Mouse (Mus musculus): ENCODE measurements around the gene Tenm3. TPM values are rescaled to one million over a fixed set of nuclear protein-coding genes. Genes with fewer than 3 reads are reported as not detected.

Tenm3 gene
- polyA plus RNA-seq, 1 experiment from 2014 or later = 48.6 TPM

DNA sequence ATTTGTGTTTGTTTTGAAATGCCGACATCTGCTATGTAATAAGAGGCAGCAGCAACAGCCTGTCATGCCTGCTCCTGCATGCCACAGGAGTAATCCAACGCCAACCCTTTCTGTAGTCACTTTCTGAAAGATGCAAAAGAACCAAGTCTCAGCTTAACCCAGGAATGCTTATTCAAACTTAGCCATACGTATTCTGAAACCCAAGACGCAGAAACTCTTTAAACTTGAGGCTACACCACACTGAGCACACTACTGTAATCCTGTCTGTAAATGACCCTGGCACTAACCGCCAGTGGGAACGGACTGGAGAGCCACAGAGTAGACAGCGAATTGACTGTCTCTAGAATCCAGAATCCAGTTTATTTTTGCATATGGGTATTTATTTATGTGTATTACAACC lies 354.9 kb downstream of the Tenm3 start:
- Histone ChIP-seq H3K4me1 (ENCODE audit: control insufficient read depth, insufficient read depth, low read length) (peaks cover 9% of the 10 kb centered on the region; the same call in 1 of the 2 replicates), H3K27ac (replicated peaks; ENCODE audit: low read depth, low read length) (peak overlapping the region; percentile 28; the same call in 1 of the 2 replicates), H3K36me3 (ENCODE audit: control insufficient read depth, insufficient read depth, low read length) (no peaks in the 10 kb centered on the region), H3K27me3 (replicated peaks; ENCODE audit: control insufficient read depth, insufficient read depth, low read length) (no peaks in the 10 kb centered on the region), H3K9ac (ENCODE audit: low read depth, low read length) (no peak overlapping the region), H3K4me2 (ENCODE audit: low read depth, low read length) (0 out of 2 replicates have a peak overlapping the region, but pooled peaks have one; percentile 31), H3K9me3 (ENCODE audit: control insufficient read depth, low read length) (no peaks in the 10 kb centered on the region), H3K4me3 (ENCODE audit: low read depth, low read length) (no peak overlapping the region)
- WGBS = 36% methylated on average over 7 of the region's 7 CpGs
- peak; percentile 85 for DNase-seq (ENCODE audit: low spot score)
- peak; percentile 88 for ATAC-seq (ENCODE audit: low read depth)

DNA sequence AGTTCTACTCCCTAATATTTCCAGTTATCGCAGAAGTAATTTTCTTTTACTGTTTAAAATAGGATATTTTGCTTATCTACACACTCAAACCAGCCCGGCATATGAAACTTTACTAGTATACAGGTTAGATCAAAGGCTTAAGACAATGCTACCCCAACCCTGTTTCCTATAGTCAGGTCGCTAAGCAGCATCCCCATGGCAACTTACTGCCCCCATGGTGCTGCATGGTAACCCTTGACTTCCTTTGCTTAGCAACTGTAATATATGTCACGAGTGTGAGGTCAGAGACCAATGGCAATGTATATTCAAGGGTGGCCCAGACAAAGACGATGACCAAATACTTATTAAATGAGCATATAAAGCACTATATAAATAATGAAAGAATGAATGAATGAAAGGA lies 359.6 kb downstream of the Tenm3 start:
- ATAC-seq (ENCODE audit: low read depth) (no peak), DNase-seq (ENCODE audit: low spot score) (no peak)
- Histone ChIP-seq H3K27ac (replicated peaks; ENCODE audit: low read depth, low read length) (no peak overlapping the region), H3K9me3 (ENCODE audit: control insufficient read depth, low read length) (no peaks in the 10 kb centered on the region), H3K36me3 (ENCODE audit: control insufficient read depth, insufficient read depth, low read length) (0 out of 2 replicates have a peak, but pooled peaks cover 6% of the 10 kb centered on the region), H3K27me3 (replicated peaks; ENCODE audit: control insufficient read depth, insufficient read depth, low read length) (no peaks in the 10 kb centered on the region), H3K9ac (ENCODE audit: low read depth, low read length) (no peak overlapping the region), H3K4me3 (ENCODE audit: low read depth, low read length) (no peak overlapping the region), H3K4me2 (ENCODE audit: low read depth, low read length) (no peak overlapping the region), H3K4me1 (ENCODE audit: control insufficient read depth, insufficient read depth, low read length) (peaks cover 14% of the 10 kb centered on the region)
- WGBS = 86% methylated on average over 5 of the region's 5 CpGs

DNA sequence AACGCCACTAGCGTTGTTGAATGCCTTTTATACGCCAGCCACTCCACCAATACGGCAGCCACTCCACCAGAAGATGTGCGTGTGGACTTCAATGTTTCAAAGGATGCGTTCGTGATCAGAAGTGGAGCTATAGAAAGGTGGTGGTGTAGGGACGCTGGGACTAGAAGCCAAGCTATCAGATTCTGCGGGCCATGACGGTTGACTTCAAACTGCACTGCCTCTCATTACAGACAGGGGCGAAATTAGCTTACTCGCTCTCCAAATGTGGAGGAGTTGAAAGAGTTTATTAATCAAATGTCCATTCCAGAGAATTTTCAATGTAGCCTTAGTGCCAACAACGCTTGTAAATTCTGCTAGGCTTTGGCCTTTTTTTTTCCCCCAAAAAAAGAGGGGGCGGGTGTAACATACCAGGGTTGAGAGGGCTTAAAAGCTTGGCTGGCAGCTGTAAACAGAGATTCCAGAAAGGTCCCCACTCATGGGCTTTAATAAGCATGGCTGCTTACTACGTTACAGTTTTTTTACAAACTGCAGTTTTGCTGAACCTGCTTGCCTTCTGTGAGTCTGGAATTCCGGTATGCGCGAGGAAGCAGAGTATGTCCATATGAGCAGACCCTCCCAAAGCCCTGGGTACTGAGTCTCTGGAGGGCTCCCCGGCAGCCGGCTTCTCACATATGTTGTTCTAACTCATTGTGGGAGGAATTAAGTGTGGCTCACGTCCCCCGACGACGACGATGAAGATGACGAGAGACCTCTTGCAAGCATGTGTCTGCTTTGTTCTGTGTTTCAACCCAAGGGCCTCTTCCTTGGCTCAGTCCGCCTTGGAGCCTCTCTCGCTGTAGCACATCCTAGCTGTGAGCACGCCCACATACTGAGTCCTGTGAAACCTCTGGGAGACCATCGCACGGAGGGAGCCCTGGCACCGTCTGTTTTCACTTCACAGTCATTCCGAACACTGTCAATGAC lies 361.8 kb downstream of the Tenm3 start:
- 0 out of 2 replicates have a peak, but pooled peaks cover 6% of the 10 kb centered on the region for H3K36me3 ChIP-seq (ENCODE audit: control insufficient read depth, insufficient read depth, low read length)
- H3K4me1 ChIP-seq (ENCODE audit: control insufficient read depth, insufficient read depth, low read length) = peaks cover 11% of the 10 kb centered on the region
- ATAC-seq (ENCODE audit: low read depth) = peak; percentile 87
- H3K9ac ChIP-seq (ENCODE audit: low read depth, low read length) = no peak overlapping the region; the same call in 1 of the 2 replicates
- no peaks in the 10 kb centered on the region for H3K9me3 ChIP-seq (ENCODE audit: control insufficient read depth, low read length)
- 46% methylated on average over 33 of the region's 33 CpGs for WGBS
- H3K27me3 ChIP-seq (replicated peaks; ENCODE audit: control insufficient read depth, insufficient read depth, low read length) = no peaks in the 10 kb centered on the region
- H3K27ac ChIP-seq (replicated peaks; ENCODE audit: low read depth, low read length) = peak overlapping the region; percentile 80
- DNase-seq (ENCODE audit: low spot score) = peak; percentile 91
- no peak overlapping the region; the same call in 1 of the 2 replicates for H3K4me3 ChIP-seq (ENCODE audit: low read depth, low read length)
- H3K4me2 ChIP-seq (ENCODE audit: low read depth, low read length) = peak overlapping the region; percentile 35

GRCm38 (mm10) chr8:48477371-48477935 lies 366.3 kb downstream of the Tenm3 start:
- 79% methylated on average over 8 of the region's 8 CpGs for WGBS

GRCm38 (mm10) chr8:48476896-48477295 lies 366.9 kb downstream of the Tenm3 start:
- no peak for ATAC-seq (ENCODE audit: low read depth)
- Histone ChIP-seq H3K4me2 (ENCODE audit: low read depth, low read length) (no peak overlapping the region), H3K4me3 (ENCODE audit: low read depth, low read length) (no peak overlapping the region), H3K27me3 (replicated peaks; ENCODE audit: control insufficient read depth, insufficient read depth, low read length) (no peaks in the 10 kb centered on the region), H3K36me3 (ENCODE audit: control insufficient read depth, insufficient read depth, low read length) (0 out of 2 replicates have a peak, but pooled peaks cover 6% of the 10 kb centered on the region), H3K9me3 (ENCODE audit: control insufficient read depth, low read length) (no peaks in the 10 kb centered on the region), H3K4me1 (ENCODE audit: control insufficient read depth, insufficient read depth, low read length) (peaks cover 9% of the 10 kb centered on the region; the same call in 1 of the 2 replicates), H3K27ac (replicated peaks; ENCODE audit: low read depth, low read length) (no peak overlapping the region), H3K9ac (ENCODE audit: low read depth, low read length) (no peak overlapping the region)
- no peak for DNase-seq (ENCODE audit: low spot score)
- WGBS = 63% methylated on average over 1 of the region's 1 CpGs

More at GRCm38 (mm10) chr8:48477371-48477935, 366.3 kb downstream of the Tenm3 start:
- H3K4me3 ChIP-seq (ENCODE audit: low read depth, low read length) = no peak overlapping the region
- no peak overlapping the region for H3K27ac ChIP-seq (replicated peaks; ENCODE audit: low read depth, low read length)
- ATAC-seq (ENCODE audit: low read depth) (no peak), DNase-seq (ENCODE audit: low spot score) (no peak)
- H3K27me3 ChIP-seq (replicated peaks; ENCODE audit: control insufficient read depth, insufficient read depth, low read length) = no peaks in the 10 kb centered on the region
- H3K9ac ChIP-seq (ENCODE audit: low read depth, low read length) = no peak overlapping the region
- no peaks in the 10 kb centered on the region for H3K9me3 ChIP-seq (ENCODE audit: control insufficient read depth, low read length)
- H3K36me3 ChIP-seq (ENCODE audit: control insufficient read depth, insufficient read depth, low read length) = 0 out of 2 replicates have a peak, but pooled peaks cover 6% of the 10 kb centered on the region
- H3K4me2 ChIP-seq (ENCODE audit: low read depth, low read length) = no peak overlapping the region
- H3K4me1 ChIP-seq (ENCODE audit: control insufficient read depth, insufficient read depth, low read length) = peaks cover 14% of the 10 kb centered on the region

DNA sequence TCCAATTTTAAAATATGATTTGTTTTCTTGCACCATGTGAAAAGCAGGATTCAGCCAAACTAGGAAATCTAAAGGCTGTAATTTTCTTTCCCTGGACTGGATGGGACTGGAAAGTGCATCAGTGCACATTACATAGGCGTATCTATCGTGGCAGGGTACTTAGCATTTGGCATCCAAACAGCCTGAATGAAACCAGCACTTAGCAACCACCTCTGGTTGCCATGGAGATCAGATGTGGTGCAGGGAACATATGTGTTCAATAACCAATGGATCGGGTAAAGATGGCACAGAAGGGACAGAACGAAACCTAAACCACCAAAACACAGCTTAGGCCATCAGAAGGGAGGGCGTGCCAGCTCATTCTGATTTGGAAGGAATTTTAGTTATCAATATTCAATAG lies 376.1 kb downstream of the Tenm3 start:
- Histone ChIP-seq H3K36me3 (ENCODE audit: control insufficient read depth, insufficient read depth, low read length) (no peaks in the 10 kb centered on the region), H3K27ac (replicated peaks; ENCODE audit: low read depth, low read length) (no peak overlapping the region), H3K4me2 (ENCODE audit: low read depth, low read length) (no peak overlapping the region), H3K9ac (ENCODE audit: low read depth, low read length) (no peak overlapping the region), H3K9me3 (ENCODE audit: control insufficient read depth, low read length) (no peaks in the 10 kb centered on the region), H3K4me3 (ENCODE audit: low read depth, low read length) (no peak overlapping the region), H3K4me1 (ENCODE audit: control insufficient read depth, insufficient read depth, low read length) (peaks cover 14% of the 10 kb centered on the region; the same call in 1 of the 2 replicates), H3K27me3 (replicated peaks; ENCODE audit: control insufficient read depth, insufficient read depth, low read length) (no peaks in the 10 kb centered on the region)
- DNase-seq (ENCODE audit: low spot score) (peak; percentile 49), ATAC-seq (ENCODE audit: low read depth) (no peak)
- WGBS = 62% methylated on average over 5 of the region's 5 CpGs

GRCm38 (mm10) chr8:48458373-48458772 lies 385.4 kb downstream of the Tenm3 start:
- DNase-seq (ENCODE audit: low spot score) (peak; percentile 96), ATAC-seq (ENCODE audit: low read depth) (peak; percentile 85)
- Histone ChIP-seq H3K9ac (ENCODE audit: low read depth, low read length) (no peak overlapping the region), H3K9me3 (ENCODE audit: control insufficient read depth, low read length) (no peaks in the 10 kb centered on the region), H3K36me3 (ENCODE audit: control insufficient read depth, insufficient read depth, low read length) (no peaks in the 10 kb centered on the region), H3K4me1 (ENCODE audit: control insufficient read depth, insufficient read depth, low read length) (peaks cover 22% of the 10 kb centered on the region; the same call in 1 of the 2 replicates), H3K27ac (replicated peaks; ENCODE audit: low read depth, low read length) (peak overlapping the region; percentile 54; the same call in 1 of the 2 replicates), H3K27me3 (replicated peaks; ENCODE audit: control insufficient read depth, insufficient read depth, low read length) (no peaks in the 10 kb centered on the region), H3K4me2 (ENCODE audit: low read depth, low read length) (no peak overlapping the region), H3K4me3 (ENCODE audit: low read depth, low read length) (no peak overlapping the region)
- 28% methylated on average over 5 of the region's 5 CpGs for WGBS

DNA sequence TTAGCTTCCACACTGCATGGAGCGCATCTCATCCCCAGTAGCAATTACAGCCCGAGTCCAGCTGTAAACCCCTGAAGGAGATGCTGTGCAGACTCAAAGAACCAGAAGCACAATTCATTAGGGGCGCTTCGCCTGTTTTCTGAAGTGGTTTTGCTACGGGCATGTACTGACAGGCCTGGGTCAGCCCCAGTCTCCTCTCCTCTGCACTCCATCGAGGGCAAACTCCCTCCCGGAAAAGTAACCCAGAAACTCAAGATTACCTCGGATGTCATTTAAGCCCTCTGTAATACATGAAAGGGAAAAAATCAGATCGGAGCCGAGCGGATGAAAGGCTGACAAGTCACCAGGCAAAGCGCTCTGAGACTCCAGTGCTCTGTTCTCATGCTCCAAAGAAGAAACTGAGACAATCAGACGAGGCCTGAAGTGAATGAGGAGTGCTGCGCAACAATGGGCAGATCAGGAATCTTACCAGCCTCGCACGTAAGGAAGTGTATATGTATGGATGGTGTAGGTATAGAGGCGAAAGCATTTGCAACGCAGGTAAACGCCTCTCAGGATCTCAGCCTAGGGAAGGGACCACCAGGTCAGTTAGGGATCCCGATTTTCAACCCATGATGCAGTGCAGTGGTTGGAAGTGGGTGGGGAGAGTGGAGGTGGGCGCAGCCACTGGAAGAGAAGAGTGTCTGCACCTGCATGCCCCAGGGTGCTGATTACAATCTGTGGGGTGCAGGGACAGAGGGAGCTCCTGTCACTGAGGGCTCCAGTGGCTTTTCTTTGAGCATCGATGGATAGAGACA lies 387.2 kb downstream of the Tenm3 start:
- no peak overlapping the region for H3K4me3 ChIP-seq (ENCODE audit: low read depth, low read length)
- 0 out of 2 replicates have a peak overlapping the region, but pooled peaks have one; percentile 0 for H3K27ac ChIP-seq (replicated peaks; ENCODE audit: low read depth, low read length)
- H3K4me2 ChIP-seq (ENCODE audit: low read depth, low read length) = peak overlapping the region; percentile 3; the same call in 1 of the 2 replicates
- WGBS = 38% methylated on average over 22 of the region's 22 CpGs
- no peaks in the 10 kb centered on the region for H3K27me3 ChIP-seq (replicated peaks; ENCODE audit: control insufficient read depth, insufficient read depth, low read length)
- DNase-seq (ENCODE audit: low spot score) = peak; percentile 39
- peaks cover 28% of the 10 kb centered on the region; the same call in 1 of the 2 replicates for H3K4me1 ChIP-seq (ENCODE audit: control insufficient read depth, insufficient read depth, low read length)
- peak overlapping the region; percentile 3; the same call in 1 of the 2 replicates for H3K9ac ChIP-seq (ENCODE audit: low read depth, low read length)
- ATAC-seq (ENCODE audit: low read depth) = peak; percentile 59; the same call in 1 of the 2 replicates
- no peaks in the 10 kb centered on the region for H3K36me3 ChIP-seq (ENCODE audit: control insufficient read depth, insufficient read depth, low read length)
- H3K9me3 ChIP-seq (ENCODE audit: control insufficient read depth, low read length) = no peaks in the 10 kb centered on the region
